Mouse (Mus musculus): ENCODE measurements around the gene Kcnk15. TPM values are rescaled to one million over a fixed set of nuclear protein-coding genes. Genes with fewer than 3 reads are reported as not detected.

Gene Kcnk15
- total RNA-seq, 2 experiments from 2014 or later, result 0.30 to 0.63 TPM

GRCm38 (mm10) chr2:163875484-163875883 is 22.0 kb downstream of the Kcnk15 start:
- DNase-seq (ENCODE audit: low spot score in 2 of 2), result no peak

GRCm38 (mm10) chr2:163876830-163877498 is 23.5 kb downstream of the Kcnk15 start:
- peak in 1 of 2 experiments; percentile 45 for DNase-seq (ENCODE audit: low spot score in 2 of 2)

- DNase-seq (ENCODE audit: low spot score in 2 of 2), result no peak
These were observed 27.4 kb downstream of the Kcnk15 start for GRCm38 (mm10) chr2:163880891-163881290.

- DNase-seq (ENCODE audit: low spot score in 2 of 2), result no peak
These were observed 29.6 kb downstream of the Kcnk15 start for GRCm38 (mm10) chr2:163882859-163883652.

GRCm38 (mm10) chr2:163889411-163889810 is 36.0 kb downstream of the Kcnk15 start:
- no peak for DNase-seq (ENCODE audit: low spot score in 2 of 2)

GRCm38 (mm10) chr2:163890586-163890985 is 37.1 kb downstream of the Kcnk15 start:
- DNase-seq (ENCODE audit: low spot score in 2 of 2), result no peak

GRCm38 (mm10) chr2:163891271-163891670 is 37.8 kb downstream of the Kcnk15 start:
- DNase-seq (ENCODE audit: low spot score in 2 of 2), result peak in 1 of 2 experiments; percentile 34

GRCm38 (mm10) chr2:163893446-163894370 is 40.3 kb downstream of the Kcnk15 start:
- DNase-seq (ENCODE audit: low spot score in 2 of 2), result no peak

GRCm38 (mm10) chr2:163895156-163895555 is 41.7 kb downstream of the Kcnk15 start:
- DNase-seq (ENCODE audit: low spot score in 2 of 2), result no peak

GRCm38 (mm10) chr2:163897026-163897425 is 43.6 kb downstream of the Kcnk15 start:
- DNase-seq (ENCODE audit: low spot score in 2 of 2), result no peak

GRCm38 (mm10) chr2:163897988-163898535 is 44.6 kb downstream of the Kcnk15 start:
- no peak for DNase-seq (ENCODE audit: low spot score in 2 of 2)

GRCm38 (mm10) chr2:163899910-163900411 is 46.5 kb downstream of the Kcnk15 start:
- no peak for DNase-seq (ENCODE audit: low spot score in 2 of 2)

GRCm38 (mm10) chr2:163901043-163901442 is 47.6 kb downstream of the Kcnk15 start:
- DNase-seq (ENCODE audit: low spot score in 2 of 2), result no peak

GRCm38 (mm10) chr2:163902448-163902847 is 49.0 kb downstream of the Kcnk15 start:
- no peak for DNase-seq (ENCODE audit: low spot score in 2 of 2)

GRCm38 (mm10) chr2:163903461-163903860 is 50.0 kb downstream of the Kcnk15 start:
- DNase-seq (ENCODE audit: low spot score in 2 of 2), result no peak

- DNase-seq (ENCODE audit: low spot score in 2 of 2), result no peak
These were observed 50.9 kb downstream of the Kcnk15 start for GRCm38 (mm10) chr2:163904323-163904722.

GRCm38 (mm10) chr2:163907131-163907530 is 53.7 kb downstream of the Kcnk15 start:
- DNase-seq (ENCODE audit: low spot score in 2 of 2), result no peak

Measured in left cerebral cortex, adult 18-20 months (tissue).